Mouse (Mus musculus) E14TG2a.4 (cell line): Measurements from ENCODE around the gene Simc1.

Experiments used
- CTCF ChIP-seq: conservative IDR thresholded peaks from 2 replicates; pipeline ENCODE4 v1.5.1; 2014; ENCODE audit warnings: low read length
- NANOG ChIP-seq: IDR thresholded peaks from 2 replicates; pipeline ENCODE4 v1.6.1; 2014; ENCODE audit warnings: borderline replicate concordance, low read length, mixed read lengths
- POU5F1 ChIP-seq: IDR thresholded peaks from 2 replicates; pipeline ENCODE4 v1.6.1; 2014; ENCODE audit warnings: low read length, borderline replicate concordance

- TF ChIP-seq CTCF (no peak), NANOG (no peak), POU5F1 (no peak)
Observed at GRCm38 (mm10) chr13:54571637-54572036, 68.1 kb downstream of the Simc1 start.
